14 mouse cellular contexts compared by ENCODE assay signal in genomic region chr14:118942076-118942475, GRCm38 (mm10). TPM values are rescaled to one million over a fixed set of nuclear protein-coding genes. Genes with fewer than 3 reads are reported as not detected.
DNase-seq lines count a peak whose midpoint lies in the region; ATAC-seq and TF ChIP-seq lines count a peak whose summit lies in the region.
"Had no signal": no experiment of that assay in that cellular context is flagged by ENCODE, and none has a peak within 500 bp of the region (broad histone marks: within the 10 kb centered on the region; RNA-seq: fewer than 3 reads in every experiment).

No protein-coding gene starts in this region.

- peak overlapping the region; percentile 50 for H3K27ac ChIP-seq in heart, embryonic 13.5 days (replicated peaks)
- no peak overlapping the region for H3K27ac ChIP-seq in heart, adult 2 months
- H3K27ac ChIP-seq in lung, embryonic 16.5 days (ENCODE audit: low read length), result no peak overlapping the region
- no peak overlapping the region for H3K27ac ChIP-seq in lung, postnatal 0 days (ENCODE audit: low read length)
- H3K27ac ChIP-seq: liver, embryonic 14.5 days; neural tube, embryonic 12.5 days had no signal

- peaks cover 37% of the 10 kb centered on the region for H3K4me1 ChIP-seq in heart, embryonic 13.5 days
- peaks cover 11% of the 10 kb centered on the region for H3K4me1 ChIP-seq in heart, adult 2 months (ENCODE audit: control insufficient read depth, insufficient read depth, low read length)
- H3K4me1 ChIP-seq in lung, embryonic 16.5 days (replicated peaks; ENCODE audit: control insufficient read depth, insufficient read depth, low read length), result peaks cover 22% of the 10 kb centered on the region
- peaks cover 14% of the 10 kb centered on the region for H3K4me1 ChIP-seq in lung, postnatal 0 days (ENCODE audit: insufficient read depth, low read depth, low read length)

- no peak for ATAC-seq in heart, embryonic 13.5 days (ENCODE audit: extremely low read depth, insufficient number of reproducible peaks, low FRiP score, low TSS enrichment)
- no peak for ATAC-seq in lung, embryonic 16.5 days (ENCODE audit: low read depth)
- no peak for ATAC-seq in lung, postnatal 0 days
- ATAC-seq: Patski had no signal

- no peaks in the 10 kb centered on the region for H3K36me3 ChIP-seq in heart, embryonic 13.5 days
- peaks cover 16% of the 10 kb centered on the region for H3K36me3 ChIP-seq in heart, adult 2 months (ENCODE audit: control insufficient read depth, insufficient read depth, low read length)
- H3K36me3 ChIP-seq in lung, embryonic 16.5 days (ENCODE audit: control insufficient read depth, insufficient read depth, low read length), result no peaks in the 10 kb centered on the region
- no peaks in the 10 kb centered on the region for H3K36me3 ChIP-seq in lung, postnatal 0 days (ENCODE audit: insufficient read depth, low read length)
- H3K36me3 ChIP-seq: neural tube, embryonic 12.5 days had no signal

- H3K9me3 ChIP-seq in heart, embryonic 13.5 days, result no peaks in the 10 kb centered on the region
- no peaks in the 10 kb centered on the region for H3K9me3 ChIP-seq in lung, embryonic 16.5 days (ENCODE audit: control insufficient read depth, low read length)
- no peaks in the 10 kb centered on the region for H3K9me3 ChIP-seq in lung, postnatal 0 days (ENCODE audit: low read length)
- H3K9me3 ChIP-seq: neural tube, embryonic 12.5 days had no signal

- peak overlapping the region; percentile 16; the same call in 1 of the 2 replicates for H3K4me2 ChIP-seq in heart, embryonic 13.5 days
- no peak overlapping the region for H3K4me2 ChIP-seq in lung, embryonic 16.5 days (ENCODE audit: low read depth, low read length)
- no peak overlapping the region for H3K4me2 ChIP-seq in lung, postnatal 0 days (replicated peaks; ENCODE audit: low read depth, low read length)
- H3K4me2 ChIP-seq: neural tube, embryonic 12.5 days had no signal

- H3K9ac ChIP-seq in heart, embryonic 13.5 days, result peak overlapping the region; percentile 58
- no peak overlapping the region for H3K9ac ChIP-seq in heart, adult 2 months (ENCODE audit: low read depth, low read length)
- 0 out of 2 replicates have a peak overlapping the region, but pooled peaks have one; percentile 18 for H3K9ac ChIP-seq in lung, embryonic 16.5 days (ENCODE audit: low read length)
- H3K9ac ChIP-seq in lung, postnatal 0 days (replicated peaks; ENCODE audit: low read depth), result no peak overlapping the region
- H3K9ac ChIP-seq: liver, embryonic 14.5 days; neural tube, embryonic 12.5 days had no signal

- no peak overlapping the region for H3K4me3 ChIP-seq in heart, embryonic 13.5 days
- no peak overlapping the region for H3K4me3 ChIP-seq in heart, adult 2 months
- H3K4me3 ChIP-seq in lung, embryonic 16.5 days (ENCODE audit: low read length), result no peak overlapping the region
- no peak overlapping the region for H3K4me3 ChIP-seq in lung, postnatal 0 days (ENCODE audit: low read depth, low read length)
- H3K4me3 ChIP-seq: erythroblast, embryonic 14.5 days; neural tube, embryonic 12.5 days had no signal

- TF ChIP-seq EP300 in heart, adult 2 months (IDR thresholded peaks at IDR 0.05; ENCODE audit: insufficient read depth, low read depth, low read length), result no peak
- TF ChIP-seq EP300 in lung, postnatal 0 days (IDR thresholded peaks at IDR 0.05), result no peak

- H3K79me2 ChIP-seq in heart, adult 2 months (replicated peaks; ENCODE audit: control insufficient read depth, insufficient read depth, low read length), result peaks cover 9% of the 10 kb centered on the region

- no peaks in the 10 kb centered on the region for H3K27me3 ChIP-seq in heart, embryonic 13.5 days (replicated peaks)
- H3K27me3 ChIP-seq in heart, adult 2 months (ENCODE audit: control insufficient read depth, insufficient read depth, low read length), result no peaks in the 10 kb centered on the region
- no peaks in the 10 kb centered on the region for H3K27me3 ChIP-seq in lung, embryonic 16.5 days (ENCODE audit: control insufficient read depth, insufficient read depth, low read depth, low read length)
- no peaks in the 10 kb centered on the region for H3K27me3 ChIP-seq in lung, postnatal 0 days (replicated peaks; ENCODE audit: insufficient read depth, low read length)
- H3K27me3 ChIP-seq: neural tube, embryonic 12.5 days; Patski had no signal

- TF ChIP-seq POLR2A in heart, adult 2 months (IDR thresholded peaks at IDR 0.05; ENCODE audit: insufficient read depth, low read depth, low read length), result no peak

- TF ChIP-seq CTCF in heart, adult 2 months (IDR thresholded peaks at IDR 0.05), result no peak
- TF ChIP-seq CTCF in lung, postnatal 0 days (IDR thresholded peaks at IDR 0.05), result no peak

- WGBS in heart, embryonic 13.5 days, result 46% methylated on average over 12 of the region's 12 CpGs
- WGBS in heart, adult 2 months, result 50% methylated on average over 12 of the region's 12 CpGs
- 57% methylated on average over 12 of the region's 12 CpGs for WGBS in lung, embryonic 16.5 days
- 61% methylated on average over 12 of the region's 12 CpGs for WGBS in lung, postnatal 0 days

- DNase-seq in adrenal gland, adult (ENCODE audit: inconsistent age in 2 of 2, low spot score in 1 of 2), result peak; percentile 27 to 69
- no peak for DNase-seq in adrenal gland, adult 8-10 months
- DNase-seq in heart, adult 2 months, result no peak
- no peak for DNase-seq in lung, postnatal 0 days (ENCODE audit: low spot score)
- peak; percentile 21 to 25 for DNase-seq in adrenal gland, postnatal 36 days
- no peak for DNase-seq in testis, postnatal 14 days (ENCODE audit: low spot score)
- DNase-seq: kidney, adult 9 months; layer of hippocampus, postnatal 36 days had no signal

- intact Hi-C loops in heart, adult 2 months (cut with DNase I), result loop anchor here (10.0 kb wide), 1 partner anchor 117 kb away; no protein-coding TSS in a partner anchor

RNA-seq across cellular contexts. Expression of gene Dnajc3, which starts 4.3 kb away (rescaled TPM):
- 10 to 100 TPM; 63.6 to 72.6 (median 67.7) TPM for total RNA-seq in adrenal gland, adult 8-10 months (2022)
- 23.1 and 26.0 TPM in 2 replicates for polyA plus RNA-seq in heart, embryonic 13.5 days (2015; fragmentation: Nextera tagmentation; extraction: Ambion mirVana)
- 10 to 100 TPM; 32.5 to 33.4 TPM for total RNA-seq in heart, adult 2 months (2021)
- 8.5 and 20.2 TPM in 2 replicates for polyA plus RNA-seq in heart, adult 2 months (2012; rRNA removed)
- 60.9 and 62.0 TPM in 2 replicates for polyA plus RNA-seq in lung, embryonic 16.5 days (2015; fragmentation: Nextera tagmentation; extraction: Ambion mirVana)
- polyA plus RNA-seq in lung, postnatal 0 days (2015; fragmentation: Nextera tagmentation; extraction: Ambion mirVana), result 54.1 and 58.3 TPM in 2 replicates
- total RNA-seq in adrenal gland, postnatal 36 days (2021), result 10 to 100 TPM; 68.4 to 70.1 TPM

RNA-seq across cellular contexts. Expression of gene Dzip1, which starts 16.8 kb away (rescaled TPM):
- 10 to 100 TPM; 12.4 to 30.5 (median 21.7) TPM for total RNA-seq in adrenal gland, adult 8-10 months (2022)
- 6.9 and 8.0 TPM in 2 replicates for polyA plus RNA-seq in heart, embryonic 13.5 days (2015; fragmentation: Nextera tagmentation; extraction: Ambion mirVana)
- total RNA-seq in heart, adult 2 months (2021), result 1 to 10 TPM; 1.9 to 2.8 TPM
- polyA plus RNA-seq in heart, adult 2 months (2012; rRNA removed), result 2.2 and 2.8 TPM in 2 replicates
- polyA plus RNA-seq in lung, embryonic 16.5 days (2015; fragmentation: Nextera tagmentation; extraction: Ambion mirVana), result 13.1 and 13.4 TPM in 2 replicates
- 4.0 and 5.0 TPM in 2 replicates for polyA plus RNA-seq in lung, postnatal 0 days (2015; fragmentation: Nextera tagmentation; extraction: Ambion mirVana)
- 10 to 100 TPM; 10.5 to 11.5 TPM for total RNA-seq in adrenal gland, postnatal 36 days (2021)

Comparison
In these comparisons a context has a peak if more than half of its experiments do, and no peak if none do; other contexts are left out.
1. DNase-seq: peak in adrenal gland, adult (2 of 2) and adrenal gland, postnatal 36 days (2 of 2); none in adrenal gland, adult 8-10 months (single experiment), heart, adult 2 months (0 of 2), lung, postnatal 0 days (single experiment) and testis, postnatal 14 days (single experiment).
2. H3K9ac ChIP-seq: peak in heart, embryonic 13.5 days (single experiment) and lung, embryonic 16.5 days (single experiment); none in heart, adult 2 months (single experiment) and lung, postnatal 0 days (single experiment).